Mouse (Mus musculus): ENCODE measurements at regions not wholly inside any gene's neighbourhood (a gene's known extent, or its start where the extent isn't known, plus 50 kb on each side); places are given as distances from the start of the nearest gene placed in this dataset.

DNA sequence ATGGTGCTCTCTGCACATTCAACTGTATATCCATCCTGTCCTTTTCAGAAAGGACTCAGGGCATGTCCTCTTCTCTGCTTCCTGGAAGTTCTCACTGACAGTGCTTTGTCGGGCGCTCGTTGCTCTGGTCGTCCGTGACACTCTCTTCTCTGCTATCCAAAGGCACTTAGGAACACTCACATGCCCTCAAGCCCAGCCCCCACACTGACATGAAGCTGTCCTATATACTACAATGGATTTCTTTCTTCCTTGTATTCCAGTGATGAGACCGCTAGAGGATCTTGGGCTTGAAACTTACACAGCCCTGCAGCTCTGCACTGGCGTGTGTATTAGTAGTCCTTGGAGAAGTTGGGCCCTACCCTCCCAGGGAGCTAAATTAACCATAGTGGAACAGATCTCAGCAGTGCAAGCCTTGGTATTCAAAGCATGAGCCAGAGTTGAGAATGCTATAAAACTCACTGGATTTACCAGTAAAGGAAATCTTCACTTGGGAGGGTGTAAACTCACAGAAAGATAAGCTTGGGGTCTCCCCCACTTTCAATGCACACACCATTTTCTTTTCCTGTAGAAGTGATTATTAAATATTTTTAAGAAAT is 205.3 kb downstream of the Mreg start:
- no peak for TF ChIP-seq EP300 (IDR thresholded peaks at IDR 0.05; ENCODE audit: insufficient read depth, low read depth, low read length)
- TF ChIP-seq CTCF (IDR thresholded peaks at IDR 0.05) = no peak
- TF ChIP-seq POLR2A (IDR thresholded peaks at IDR 0.05; ENCODE audit: insufficient read depth, low read depth, low read length) = no peak
